Mouse (Mus musculus) hindbrain, embryonic 12.5 days (tissue): ENCODE results near the gene Stim1. TPM values are rescaled to one million over a fixed set of nuclear protein-coding genes. Genes with fewer than 3 reads are reported as not detected.

Experiments
- ATAC-seq: fragments of 200-750 bp; cut with Nextera tagmentation; 2 replicates; pipeline ENCODE4 v1.8.0; 2017; ENCODE audit warnings: moderate TSS enrichment; ENCODE audit not compliant: low FRiP score
- H3K27ac ChIP-seq: fragments of 300-500 bp; sonication (generic); 2 replicates; pipeline ENCODE4 v1.5.1; 2016; ENCODE audit warnings: mild to moderate bottlenecking
- H3K27me3 ChIP-seq: fragments of 300-500 bp; sonication (generic); 2 replicates; pipeline ENCODE4 v1.6.1; 2016; ENCODE audit warnings: mild to moderate bottlenecking
- H3K36me3 ChIP-seq: fragments of 300-500 bp; sonication (generic); 2 replicates; pipeline ENCODE4 v1.6.1; 2016; ENCODE audit warnings: mild to moderate bottlenecking
- H3K4me1 ChIP-seq: fragments of 300-500 bp; sonication (generic); 2 replicates; pipeline ENCODE4 v1.6.1; 2016
- H3K4me2 ChIP-seq: fragments of 300-500 bp; sonication (generic); replicated peaks from 2 replicates; pipeline ENCODE4 v1.6.1; 2016; ENCODE audit warnings: mild to moderate bottlenecking
- H3K4me3 ChIP-seq: fragments of 300-500 bp; sonication (generic); 2 replicates; pipeline ENCODE4 v1.5.1; 2016; ENCODE audit warnings: mild to moderate bottlenecking
- H3K9ac ChIP-seq: fragments of 300-500 bp; sonication (generic); 2 replicates; pipeline ENCODE4 v1.6.1; 2016; ENCODE audit warnings: mild to moderate bottlenecking, moderate library complexity
- H3K9me3 ChIP-seq: fragments of 300-500 bp; sonication (generic); replicated peaks from 2 replicates; pipeline ENCODE4 v1.6.1; 2016; ENCODE audit warnings: mild to moderate bottlenecking
- WGBS: fragments of 180-500 bp; shearing (Covaris S2); methylation state at CpG from one replicate; pipeline ENCODE4 v1.1.7; 2016; 5-methylcytosine and 5-hydroxymethylcytosine counted together
- polyA plus RNA-seq: library from polyadenylated mRNA; unstranded; fragments of >200 nt; fragmentation: Nextera tagmentation; extraction: Ambion mirVana; gene quantifications from 2 replicates; pipeline ENCODE4 v1.2.1, GENCODE M21; 2016

The Stim1 gene
- polyA plus RNA-seq, 1 experiment from 2014 or later: 14.8 TPM

- no peak overlapping the region for H3K9ac ChIP-seq
- no peak for ATAC-seq
- H3K27me3 ChIP-seq: no peaks in the 10 kb centered on the region
- H3K9me3 ChIP-seq: no peaks in the 10 kb centered on the region
- no peaks in the 10 kb centered on the region for H3K4me1 ChIP-seq
- no peak overlapping the region for H3K4me2 ChIP-seq
- no peaks in the 10 kb centered on the region for H3K36me3 ChIP-seq
- no peak overlapping the region for H3K4me3 ChIP-seq
- 79% methylated on average over 3 of the region's 3 CpGs for WGBS
- no peak overlapping the region for H3K27ac ChIP-seq
These were observed 79.7 kb downstream of the Stim1 start for GRCm38 (mm10) chr7:102347327-102347726.

- H3K4me2 ChIP-seq: no peak overlapping the region
- H3K9me3 ChIP-seq: no peaks in the 10 kb centered on the region
- no peaks in the 10 kb centered on the region for H3K4me1 ChIP-seq
- no peaks in the 10 kb centered on the region for H3K36me3 ChIP-seq
- no peaks in the 10 kb centered on the region for H3K27me3 ChIP-seq
- ATAC-seq: no peak
- no peak overlapping the region for H3K4me3 ChIP-seq
- no peak overlapping the region for H3K9ac ChIP-seq
- 71% methylated on average over 2 of the region's 2 CpGs for WGBS
- H3K27ac ChIP-seq: no peak overlapping the region
These were observed 81.1 kb downstream of the Stim1 start for GRCm38 (mm10) chr7:102348681-102349080.

DNA sequence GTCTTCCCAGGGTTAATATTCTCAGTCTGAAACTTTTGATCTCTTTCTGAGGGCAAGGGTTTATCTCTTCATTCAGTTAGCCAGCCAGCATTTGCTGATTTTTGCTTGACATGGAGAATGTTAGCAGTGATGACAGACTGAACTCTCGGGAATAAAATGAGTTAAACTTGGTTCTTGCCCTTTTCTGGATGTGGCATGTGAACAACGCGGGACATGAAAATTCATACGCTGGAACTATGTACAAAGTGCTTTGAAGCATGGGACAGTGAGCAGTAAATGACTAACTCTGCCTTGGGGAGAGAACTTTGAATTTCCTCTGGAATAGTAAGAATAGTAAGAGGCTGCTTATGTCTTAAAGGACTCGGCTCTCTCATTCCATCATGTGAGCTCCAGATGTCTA is 81.6 kb downstream of the Stim1 start:
- ATAC-seq: no peak

DNA sequence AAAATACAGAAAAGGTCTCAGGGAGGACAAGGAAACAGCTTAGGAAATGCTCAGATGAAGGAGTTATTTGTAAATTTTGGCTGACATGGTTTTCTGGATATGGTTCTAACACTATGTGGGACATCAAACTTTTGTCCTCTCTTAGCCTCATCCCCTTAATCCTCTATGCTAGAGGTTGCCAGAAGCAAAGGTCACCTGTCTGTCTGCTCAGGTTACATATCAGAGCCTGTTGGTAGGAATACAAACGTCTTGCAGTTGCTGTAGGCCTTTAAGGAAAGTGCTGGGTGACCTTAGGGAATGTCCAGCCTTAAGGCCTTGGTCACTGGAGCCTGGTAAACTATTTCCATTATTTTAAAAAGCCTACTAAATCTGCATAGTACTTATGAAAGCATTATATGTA is 85.8 kb downstream of the Stim1 start:
- ATAC-seq: no peak
- Histone ChIP-seq H3K36me3 (no peaks in the 10 kb centered on the region), H3K9ac (no peak overlapping the region), H3K27ac (no peak overlapping the region), H3K4me2 (no peak overlapping the region), H3K4me3 (no peak overlapping the region), H3K27me3 (no peaks in the 10 kb centered on the region), H3K4me1 (no peaks in the 10 kb centered on the region), H3K9me3 (no peaks in the 10 kb centered on the region)
- 59% methylated on average over 1 of the region's 1 CpGs for WGBS

More for the DNA sequence above, 81.6 kb downstream of the Stim1 start:
- Histone ChIP-seq H3K9ac (no peak overlapping the region), H3K36me3 (no peaks in the 10 kb centered on the region), H3K4me1 (no peaks in the 10 kb centered on the region), H3K27ac (no peak overlapping the region), H3K27me3 (no peaks in the 10 kb centered on the region), H3K4me3 (no peak overlapping the region), H3K4me2 (no peak overlapping the region), H3K9me3 (no peaks in the 10 kb centered on the region)
- WGBS: 80% methylated on average over 5 of the region's 5 CpGs

DNA sequence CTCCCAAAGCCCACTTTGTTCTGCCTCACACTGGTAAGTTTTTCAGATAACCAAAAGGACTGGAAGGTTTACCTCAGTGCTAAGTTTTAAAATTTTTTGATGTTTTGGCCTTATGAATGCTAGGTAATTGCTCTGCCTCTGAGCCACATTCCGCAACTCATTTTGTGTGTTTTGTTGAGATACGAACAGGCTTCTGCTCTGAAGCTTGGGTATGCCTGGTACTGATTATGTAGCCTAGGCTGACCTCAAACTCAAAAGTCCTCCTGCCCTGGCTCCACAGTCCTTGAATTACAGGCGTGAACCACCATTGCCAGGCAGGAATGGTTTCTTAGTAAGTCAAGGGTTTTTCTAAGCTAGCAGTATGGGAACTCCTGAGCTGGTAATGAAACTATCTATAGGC is 90.5 kb downstream of the Stim1 start:
- Histone ChIP-seq H3K36me3 (no peaks in the 10 kb centered on the region), H3K9ac (no peak overlapping the region), H3K4me2 (no peak overlapping the region), H3K27ac (no peak overlapping the region), H3K27me3 (no peaks in the 10 kb centered on the region), H3K4me3 (no peak overlapping the region), H3K9me3 (no peaks in the 10 kb centered on the region), H3K4me1 (no peaks in the 10 kb centered on the region)
- 87% methylated on average over 3 of the region's 3 CpGs for WGBS
- no peak for ATAC-seq

DNA sequence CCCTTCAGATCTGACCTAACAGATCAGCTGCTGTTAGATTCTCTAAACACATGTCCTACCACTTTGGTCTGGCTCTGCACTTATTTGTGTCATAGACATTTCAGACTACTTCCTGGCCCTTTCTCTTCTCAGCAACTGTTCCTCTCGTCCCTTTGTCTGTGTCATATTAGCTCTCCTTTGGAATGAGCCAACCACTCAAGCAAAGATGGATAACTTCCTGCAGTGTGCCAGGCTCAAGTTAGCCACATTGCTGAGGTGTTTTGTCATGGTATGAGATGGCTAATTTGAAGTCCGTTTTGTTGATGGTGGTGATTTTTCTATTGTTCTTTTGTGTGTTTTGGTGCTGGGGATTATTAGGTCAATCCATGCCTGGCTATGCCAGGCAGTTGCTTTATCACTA is 93.7 kb downstream of the Stim1 start:
- ATAC-seq: no peak
- no peaks in the 10 kb centered on the region for H3K27me3 ChIP-seq
- no peak overlapping the region for H3K9ac ChIP-seq
- no peak overlapping the region for H3K4me3 ChIP-seq
- H3K9me3 ChIP-seq: no peaks in the 10 kb centered on the region
- WGBS: 72% methylated on average over 2 of the region's 2 CpGs
- H3K4me2 ChIP-seq: no peak overlapping the region
- H3K36me3 ChIP-seq: no peaks in the 10 kb centered on the region
- no peak overlapping the region for H3K27ac ChIP-seq
- no peaks in the 10 kb centered on the region for H3K4me1 ChIP-seq

DNA sequence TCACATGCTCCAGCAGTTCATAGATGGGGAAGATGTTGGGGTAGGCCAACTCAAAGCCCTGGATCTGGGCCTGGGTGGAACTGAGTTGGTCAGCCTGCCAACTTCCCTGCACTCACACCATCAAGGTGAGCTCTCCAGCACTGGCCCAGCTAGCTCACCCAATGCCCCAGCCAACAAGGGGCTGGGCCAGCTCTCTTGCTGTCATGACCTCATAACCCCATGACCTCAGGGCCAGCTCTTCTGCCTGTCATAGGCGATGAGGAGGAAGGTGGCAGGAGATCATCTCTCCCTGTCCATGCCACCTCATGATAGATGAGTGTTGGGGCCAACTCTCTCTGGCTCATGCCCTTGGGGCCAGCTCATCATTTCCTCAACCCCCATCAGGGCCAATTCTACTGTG is 96.2 kb downstream of the Stim1 start:
- H3K27me3 ChIP-seq: no peaks in the 10 kb centered on the region
- no peaks in the 10 kb centered on the region for H3K36me3 ChIP-seq
- WGBS: 89% methylated on average over 1 of the region's 1 CpGs
- no peak overlapping the region for H3K4me3 ChIP-seq
- H3K27ac ChIP-seq: no peak overlapping the region
- H3K9ac ChIP-seq: no peak overlapping the region
- no peak overlapping the region for H3K4me2 ChIP-seq
- no peak for ATAC-seq
- H3K4me1 ChIP-seq: no peaks in the 10 kb centered on the region
- H3K9me3 ChIP-seq: no peaks in the 10 kb centered on the region

- H3K4me1 ChIP-seq: peaks cover 2% of the 10 kb centered on the region; the same call in 1 of the 2 replicates
- H3K4me2 ChIP-seq: no peak overlapping the region
- H3K4me3 ChIP-seq: no peak overlapping the region
- H3K36me3 ChIP-seq: no peaks in the 10 kb centered on the region
- H3K27ac ChIP-seq: no peak overlapping the region
- no peaks in the 10 kb centered on the region for H3K27me3 ChIP-seq
- H3K9me3 ChIP-seq: no peaks in the 10 kb centered on the region
- 41% methylated on average over 4 of the region's 4 CpGs for WGBS
- H3K9ac ChIP-seq: no peak overlapping the region
- ATAC-seq: no peak
These were observed 102.1 kb downstream of the Stim1 start for GRCm38 (mm10) chr7:102369661-102370060.

DNA sequence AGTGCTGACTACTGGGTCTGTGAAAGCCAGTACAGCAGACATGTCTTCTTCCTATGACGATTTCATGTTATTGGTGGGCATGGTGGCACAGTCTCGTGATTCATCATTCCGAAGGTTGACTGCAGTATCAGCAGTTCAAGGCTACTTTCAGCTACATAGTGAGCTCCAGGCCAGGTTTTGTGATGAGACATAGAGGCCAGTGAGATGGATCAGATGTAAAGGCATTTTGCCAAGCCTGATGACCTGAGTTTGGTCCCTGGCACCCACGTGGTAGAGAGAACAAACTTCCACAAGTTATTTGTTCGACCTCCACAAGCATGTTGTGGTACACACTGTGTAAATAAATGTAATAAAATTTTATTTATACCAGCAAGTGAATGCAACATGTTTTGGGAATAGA is 102.9 kb downstream of the Stim1 start:
- Histone ChIP-seq H3K4me3 (no peak overlapping the region), H3K27ac (no peak overlapping the region), H3K4me1 (peaks cover 2% of the 10 kb centered on the region; the same call in 1 of the 2 replicates), H3K4me2 (no peak overlapping the region), H3K27me3 (no peaks in the 10 kb centered on the region), H3K9ac (no peak overlapping the region), H3K9me3 (no peaks in the 10 kb centered on the region), H3K36me3 (no peaks in the 10 kb centered on the region)
- no peak for ATAC-seq
- WGBS: 89% methylated on average over 5 of the region's 5 CpGs

GRCm38 (mm10) chr7:102373382-102374072 is 105.9 kb downstream of the Stim1 start:
- Histone ChIP-seq H3K4me2 (no peak overlapping the region), H3K9ac (no peak overlapping the region), H3K27ac (no peak overlapping the region), H3K4me3 (no peak overlapping the region), H3K27me3 (no peaks in the 10 kb centered on the region), H3K36me3 (no peaks in the 10 kb centered on the region), H3K9me3 (no peaks in the 10 kb centered on the region), H3K4me1 (peaks cover 2% of the 10 kb centered on the region; the same call in 1 of the 2 replicates)
- 91% methylated on average over 3 of the region's 3 CpGs for WGBS
- no peak for ATAC-seq

GRCm38 (mm10) chr7:102383221-102383620 is 115.6 kb downstream of the Stim1 start:
- H3K4me1 ChIP-seq: no peaks in the 10 kb centered on the region
- no peak overlapping the region for H3K4me2 ChIP-seq
- no peak overlapping the region for H3K4me3 ChIP-seq
- H3K36me3 ChIP-seq: no peaks in the 10 kb centered on the region
- 94% methylated on average over 7 of the region's 7 CpGs for WGBS
- ATAC-seq: no peak
- no peak overlapping the region for H3K27ac ChIP-seq
- H3K27me3 ChIP-seq: no peaks in the 10 kb centered on the region
- no peak overlapping the region for H3K9ac ChIP-seq
- H3K9me3 ChIP-seq: no peaks in the 10 kb centered on the region

GRCm38 (mm10) chr7:102385973-102386372 is 118.4 kb downstream of the Stim1 start:
- no peak overlapping the region for H3K4me2 ChIP-seq
- ATAC-seq: no peak
- no peak overlapping the region for H3K9ac ChIP-seq
- 87% methylated on average over 3 of the region's 3 CpGs for WGBS
- H3K4me3 ChIP-seq: no peak overlapping the region
- no peaks in the 10 kb centered on the region for H3K4me1 ChIP-seq
- H3K36me3 ChIP-seq: no peaks in the 10 kb centered on the region
- no peaks in the 10 kb centered on the region for H3K27me3 ChIP-seq
- H3K9me3 ChIP-seq: no peaks in the 10 kb centered on the region
- no peak overlapping the region for H3K27ac ChIP-seq

- Histone ChIP-seq H3K4me2 (no peak overlapping the region), H3K4me1 (no peaks in the 10 kb centered on the region), H3K9ac (no peak overlapping the region), H3K27me3 (no peaks in the 10 kb centered on the region), H3K9me3 (no peaks in the 10 kb centered on the region), H3K36me3 (no peaks in the 10 kb centered on the region), H3K27ac (no peak overlapping the region), H3K4me3 (no peak overlapping the region)
- no peak for ATAC-seq
- 86% methylated on average over 5 of the region's 5 CpGs for WGBS
These were observed 121.5 kb downstream of the Stim1 start for GRCm38 (mm10) chr7:102389082-102389481.
